Mouse (Mus musculus) MEL (cell line): ENCODE measurements around the gene Ikzf2.

ENCODE experiments used
- CTCF ChIP-seq, 3 experiments: IDR thresholded peaks in 2 of 3; conservative IDR thresholded peaks in 1 of 3; 2 replicates each; pipeline ENCODE4 v1.5.1; 2011 to 2012; ENCODE audit warnings: low read length in 3 of 3, low read depth in 2 of 3, mild to moderate bottlenecking in 2 of 3, improper control_type of control experiment in 1 of 3, inconsistent platforms in 1 of 3, mixed read lengths in 1 of 3, moderate library complexity in 1 of 3; ENCODE audit not compliant: control insufficient read depth in 1 of 3, insufficient read depth in 1 of 3, poor library complexity in 1 of 3, severe bottlenecking in 1 of 3
- POLR2A ChIP-seq, 2 experiments: IDR thresholded peaks; 2 replicates each; pipeline ENCODE4 v1.6.1; 2011 to 2012; ENCODE audit warnings: low read length in 2 of 2, mild to moderate bottlenecking in 2 of 2, control low read depth in 1 of 2, improper control_type of control experiment in 1 of 2, low read depth in 1 of 2, moderate library complexity in 1 of 2; ENCODE audit not compliant: control insufficient read depth in 1 of 2, insufficient read depth in 1 of 2, poor library complexity in 1 of 2
- ZC3H11A ChIP-seq: IDR thresholded peaks from 2 replicates; pipeline ENCODE4 v1.6.1; 2012; ENCODE audit warnings: low read depth, mild to moderate bottlenecking, inconsistent platforms, low read length, improper control_type of control experiment

DNA sequence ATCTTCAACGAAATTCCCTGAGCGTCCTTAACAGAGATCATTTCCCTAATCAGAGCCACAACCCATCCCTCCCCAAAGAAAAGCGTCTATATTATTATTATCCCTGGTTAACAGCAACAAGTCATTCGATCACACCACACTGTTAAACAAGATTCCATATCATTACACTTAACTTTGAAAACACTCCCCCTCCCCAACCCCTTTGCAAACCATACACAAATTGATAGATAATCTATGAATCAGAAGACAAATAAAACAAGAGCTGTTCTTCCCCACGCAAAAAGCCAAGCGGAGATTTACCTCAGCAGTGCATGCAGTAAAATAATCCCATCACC lies 337 bp downstream of the Ikzf2 start:
- TF ChIP-seq POLR2A (IDR thresholded peaks at IDR 0.05; ENCODE audit: control insufficient read depth in 1 of 2, insufficient read depth in 1 of 2, low read depth in 1 of 2, low read length in 2 of 2, poor library complexity in 1 of 2) (no peak), ZC3H11A (no peak), CTCF (IDR thresholded peaks at IDR 0.05 in 2 of 3, conservative IDR thresholded peaks at IDR 0.05 in 1 of 3; ENCODE audit: control insufficient read depth in 1 of 3, insufficient read depth in 1 of 3, low read depth in 2 of 3, low read length in 3 of 3, poor library complexity in 1 of 3, severe bottlenecking in 1 of 3) (no peak)
